Mouse (Mus musculus) cerebellum, postnatal 25 days (tissue): ENCODE measurements around the gene Rnf157.
"Not testable (repeated sequence)": the region's sequence is repeated elsewhere in the genome, so short reads cannot be mapped to it uniquely, and the experiment has no call there.

Experiments used
- DNase-seq, 2 experiments: peaks; one replicate each; pipeline ENCODE4 v3.0.0; 2021; ENCODE audit warnings: mixed read lengths in 2 of 2

Rnf157 gene

GRCm38 (mm10) chr11:116433356-116434286 lies 20.8 kb upstream of the Rnf157 start, which contains the start of gene Ubald2:
Gene Ubald2 (plus strand): TSS chr11:116434094.
- peak; percentile 99 for DNase-seq

GRCm38 (mm10) chr11:116432593-116433355 lies 19.9 kb upstream of the Rnf157 start:
- DNase-seq, result peak in 1 of 2 experiments; percentile 11

- no peak for DNase-seq
These were observed 19.3 kb upstream of the Rnf157 start for GRCm38 (mm10) chr11:116432127-116432526.

GRCm38 (mm10) chr11:116431428-116432077 lies 18.7 kb upstream of the Rnf157 start:
- no peak for DNase-seq

GRCm38 (mm10) chr11:116430723-116431427 lies 18.0 kb upstream of the Rnf157 start:
- no peak for DNase-seq

- no peak for DNase-seq
These were observed 17.2 kb upstream of the Rnf157 start for GRCm38 (mm10) chr11:116429862-116430613.

GRCm38 (mm10) chr11:116428872-116429859 lies 16.3 kb upstream of the Rnf157 start:
- DNase-seq, result no peak

- DNase-seq, result no peak
These were observed 14.2 kb upstream of the Rnf157 start for GRCm38 (mm10) chr11:116426852-116427575.

- DNase-seq, result not testable (repeated sequence)
These were observed 13.5 kb upstream of the Rnf157 start for GRCm38 (mm10) chr11:116426328-116426727.

GRCm38 (mm10) chr11:116424621-116425407 lies 12.0 kb upstream of the Rnf157 start:
- DNase-seq, result no peak

- DNase-seq, result no peak
These were observed 11.2 kb upstream of the Rnf157 start for GRCm38 (mm10) chr11:116423782-116424620.

GRCm38 (mm10) chr11:116423214-116423613 lies 10.4 kb upstream of the Rnf157 start:
- no peak for DNase-seq

- no peak for DNase-seq
These were observed 9.7 kb upstream of the Rnf157 start for GRCm38 (mm10) chr11:116422562-116422961.

- DNase-seq, result no peak
These were observed 8.3 kb upstream of the Rnf157 start for GRCm38 (mm10) chr11:116421102-116421501.

- DNase-seq, result no peak
These were observed 6.1 kb upstream of the Rnf157 start for GRCm38 (mm10) chr11:116418841-116419462.

- DNase-seq, result no peak
These were observed 5.5 kb upstream of the Rnf157 start for GRCm38 (mm10) chr11:116418194-116418840.

GRCm38 (mm10) chr11:116417054-116417453 lies 4.2 kb upstream of the Rnf157 start:
- DNase-seq, result no peak
